Mouse (Mus musculus) hindbrain, embryonic 12.5 days (tissue): Measurements from ENCODE around the gene Dgkd. TPM values are rescaled to one million over a fixed set of nuclear protein-coding genes. Genes with fewer than 3 reads are reported as not detected.

Experiments
- ATAC-seq: fragments of 200-750 bp; cut with Nextera tagmentation; 2 replicates; pipeline ENCODE4 v1.8.0; 2017; ENCODE audit warnings: moderate TSS enrichment; ENCODE audit not compliant: low FRiP score
- H3K27ac ChIP-seq: fragments of 300-500 bp; sonication (generic); 2 replicates; pipeline ENCODE4 v1.5.1; 2016; ENCODE audit warnings: mild to moderate bottlenecking
- H3K27me3 ChIP-seq: fragments of 300-500 bp; sonication (generic); 2 replicates; pipeline ENCODE4 v1.6.1; 2016; ENCODE audit warnings: mild to moderate bottlenecking
- H3K36me3 ChIP-seq: fragments of 300-500 bp; sonication (generic); 2 replicates; pipeline ENCODE4 v1.6.1; 2016; ENCODE audit warnings: mild to moderate bottlenecking
- H3K4me1 ChIP-seq: fragments of 300-500 bp; sonication (generic); 2 replicates; pipeline ENCODE4 v1.6.1; 2016
- H3K4me2 ChIP-seq: fragments of 300-500 bp; sonication (generic); replicated peaks from 2 replicates; pipeline ENCODE4 v1.6.1; 2016; ENCODE audit warnings: mild to moderate bottlenecking
- H3K4me3 ChIP-seq: fragments of 300-500 bp; sonication (generic); 2 replicates; pipeline ENCODE4 v1.5.1; 2016; ENCODE audit warnings: mild to moderate bottlenecking
- H3K9ac ChIP-seq: fragments of 300-500 bp; sonication (generic); 2 replicates; pipeline ENCODE4 v1.6.1; 2016; ENCODE audit warnings: mild to moderate bottlenecking, moderate library complexity
- H3K9me3 ChIP-seq: fragments of 300-500 bp; sonication (generic); replicated peaks from 2 replicates; pipeline ENCODE4 v1.6.1; 2016; ENCODE audit warnings: mild to moderate bottlenecking
- WGBS: fragments of 180-500 bp; shearing (Covaris S2); methylation state at CpG from one replicate; pipeline ENCODE4 v1.1.7; 2016; 5-methylcytosine and 5-hydroxymethylcytosine counted together
- polyA plus RNA-seq: library from polyadenylated mRNA; unstranded; fragments of >200 nt; fragmentation: Nextera tagmentation; extraction: Ambion mirVana; gene quantifications from 2 replicates; pipeline ENCODE4 v1.2.1, GENCODE M21; 2016

The Dgkd gene
- polyA plus RNA-seq, 1 experiment from 2014 or later = 39.1 TPM

- Histone ChIP-seq H3K9me3 (no peaks in the 10 kb centered on the region), H3K4me1 (peaks cover 5% of the 10 kb centered on the region; the same call in 1 of the 2 replicates), H3K27me3 (no peaks in the 10 kb centered on the region), H3K4me2 (no peak overlapping the region), H3K9ac (no peak overlapping the region), H3K4me3 (no peak overlapping the region), H3K27ac (no peak overlapping the region), H3K36me3 (no peaks in the 10 kb centered on the region)
- ATAC-seq = no peak
Measured at GRCm38 (mm10) chr1:87873081-87873480, 20.0 kb downstream of the Dgkd start.

- H3K9ac ChIP-seq = no peak overlapping the region
- no peak overlapping the region for H3K4me2 ChIP-seq
- no peaks in the 10 kb centered on the region for H3K9me3 ChIP-seq
- H3K4me3 ChIP-seq = no peak overlapping the region
- H3K36me3 ChIP-seq = no peaks in the 10 kb centered on the region
- H3K27ac ChIP-seq = no peak overlapping the region
- H3K4me1 ChIP-seq = peaks cover 12% of the 10 kb centered on the region; the same call in 1 of the 2 replicates
- H3K27me3 ChIP-seq = no peaks in the 10 kb centered on the region
- 92% methylated on average over 1 of the region's 1 CpGs for WGBS
- ATAC-seq = no peak
Measured at GRCm38 (mm10) chr1:87876065-87876464, 23.0 kb downstream of the Dgkd start.

GRCm38 (mm10) chr1:87877552-87878283 lies 24.6 kb downstream of the Dgkd start:
- H3K4me3 ChIP-seq = no peak overlapping the region
- WGBS = 78% methylated on average over 9 of the region's 9 CpGs
- ATAC-seq = no peak
- H3K9ac ChIP-seq = no peak overlapping the region
- H3K9me3 ChIP-seq = no peaks in the 10 kb centered on the region
- no peak overlapping the region for H3K4me2 ChIP-seq
- peaks cover 12% of the 10 kb centered on the region; the same call in 1 of the 2 replicates for H3K4me1 ChIP-seq
- H3K36me3 ChIP-seq = no peaks in the 10 kb centered on the region
- no peak overlapping the region for H3K27ac ChIP-seq
- no peaks in the 10 kb centered on the region for H3K27me3 ChIP-seq

GRCm38 (mm10) chr1:87879034-87879433 lies 25.9 kb downstream of the Dgkd start:
- Histone ChIP-seq H3K4me2 (no peak overlapping the region), H3K9me3 (no peaks in the 10 kb centered on the region), H3K4me3 (no peak overlapping the region), H3K9ac (no peak overlapping the region), H3K27ac (no peak overlapping the region), H3K36me3 (0 out of 2 replicates have a peak, but pooled peaks cover 6% of the 10 kb centered on the region), H3K27me3 (no peaks in the 10 kb centered on the region), H3K4me1 (peaks cover 12% of the 10 kb centered on the region; the same call in 1 of the 2 replicates)
- ATAC-seq = no peak
- 90% methylated on average over 3 of the region's 3 CpGs for WGBS

- H3K27me3 ChIP-seq = no peaks in the 10 kb centered on the region
- H3K4me3 ChIP-seq = no peak overlapping the region
- WGBS = 72% methylated on average over 3 of the region's 3 CpGs
- H3K4me1 ChIP-seq = peaks cover 12% of the 10 kb centered on the region; the same call in 1 of the 2 replicates
- H3K9ac ChIP-seq = no peak overlapping the region
- no peak overlapping the region for H3K4me2 ChIP-seq
- H3K36me3 ChIP-seq = 0 out of 2 replicates have a peak, but pooled peaks cover 9% of the 10 kb centered on the region
- ATAC-seq = no peak
- no peaks in the 10 kb centered on the region for H3K9me3 ChIP-seq
- H3K27ac ChIP-seq = no peak overlapping the region; the same call in 1 of the 2 replicates
Measured at GRCm38 (mm10) chr1:87879494-87880325, 26.6 kb downstream of the Dgkd start.

- 90% methylated on average over 6 of the region's 6 CpGs for WGBS
- ATAC-seq = no peak
Measured at GRCm38 (mm10) chr1:87880326-87880627, 27.2 kb downstream of the Dgkd start.

GRCm38 (mm10) chr1:87880856-87881255 lies 27.8 kb downstream of the Dgkd start:
- Histone ChIP-seq H3K27ac (no peak overlapping the region), H3K4me2 (no peak overlapping the region), H3K9ac (no peak overlapping the region), H3K4me3 (no peak overlapping the region), H3K36me3 (0 out of 2 replicates have a peak, but pooled peaks cover 9% of the 10 kb centered on the region), H3K4me1 (peaks cover 12% of the 10 kb centered on the region; the same call in 1 of the 2 replicates), H3K27me3 (no peaks in the 10 kb centered on the region), H3K9me3 (no peaks in the 10 kb centered on the region)
- ATAC-seq = no peak
- 75% methylated on average over 2 of the region's 2 CpGs for WGBS

More at GRCm38 (mm10) chr1:87880326-87880627, 27.2 kb downstream of the Dgkd start:
- H3K9ac ChIP-seq = no peak overlapping the region
- H3K9me3 ChIP-seq = no peaks in the 10 kb centered on the region
- no peak overlapping the region for H3K4me2 ChIP-seq
- no peak overlapping the region; the same call in 1 of the 2 replicates for H3K27ac ChIP-seq
- peaks cover 12% of the 10 kb centered on the region; the same call in 1 of the 2 replicates for H3K4me1 ChIP-seq
- no peaks in the 10 kb centered on the region for H3K27me3 ChIP-seq
- H3K36me3 ChIP-seq = 0 out of 2 replicates have a peak, but pooled peaks cover 9% of the 10 kb centered on the region
- no peak overlapping the region for H3K4me3 ChIP-seq

GRCm38 (mm10) chr1:87881726-87882125 lies 28.6 kb downstream of the Dgkd start:
- H3K27me3 ChIP-seq = no peaks in the 10 kb centered on the region
- ATAC-seq = no peak
- H3K9me3 ChIP-seq = no peaks in the 10 kb centered on the region
- no peak overlapping the region for H3K4me3 ChIP-seq
- WGBS = 89% methylated on average over 4 of the region's 4 CpGs
- no peak overlapping the region for H3K4me2 ChIP-seq
- no peak overlapping the region for H3K9ac ChIP-seq
- peaks cover 12% of the 10 kb centered on the region; the same call in 1 of the 2 replicates for H3K4me1 ChIP-seq
- 0 out of 2 replicates have a peak, but pooled peaks cover 9% of the 10 kb centered on the region for H3K36me3 ChIP-seq
- H3K27ac ChIP-seq = no peak overlapping the region

GRCm38 (mm10) chr1:87882554-87882953 lies 29.5 kb downstream of the Dgkd start:
- Histone ChIP-seq H3K9me3 (no peaks in the 10 kb centered on the region), H3K27me3 (no peaks in the 10 kb centered on the region), H3K36me3 (0 out of 2 replicates have a peak, but pooled peaks cover 9% of the 10 kb centered on the region), H3K4me2 (no peak overlapping the region), H3K4me1 (peaks cover 9% of the 10 kb centered on the region; the same call in 1 of the 2 replicates), H3K9ac (no peak overlapping the region), H3K4me3 (no peak overlapping the region), H3K27ac (no peak overlapping the region)
- no peak for ATAC-seq

- Histone ChIP-seq H3K36me3 (no peaks in the 10 kb centered on the region), H3K4me1 (no peaks in the 10 kb centered on the region), H3K4me2 (no peak overlapping the region), H3K9me3 (no peaks in the 10 kb centered on the region), H3K9ac (no peak overlapping the region), H3K4me3 (no peak overlapping the region), H3K27me3 (no peaks in the 10 kb centered on the region), H3K27ac (no peak overlapping the region)
- ATAC-seq = no peak
- 84% methylated on average over 1 of the region's 1 CpGs for WGBS
Measured at GRCm38 (mm10) chr1:87890960-87891359, 37.9 kb downstream of the Dgkd start.

GRCm38 (mm10) chr1:87891634-87892033 lies 38.5 kb downstream of the Dgkd start:
- no peaks in the 10 kb centered on the region for H3K27me3 ChIP-seq
- no peak for ATAC-seq
- no peaks in the 10 kb centered on the region for H3K9me3 ChIP-seq
- no peaks in the 10 kb centered on the region for H3K36me3 ChIP-seq
- no peak overlapping the region for H3K4me2 ChIP-seq
- H3K4me3 ChIP-seq = no peak overlapping the region
- H3K4me1 ChIP-seq = no peaks in the 10 kb centered on the region
- WGBS = 91% methylated on average over 4 of the region's 4 CpGs
- no peak overlapping the region for H3K27ac ChIP-seq
- H3K9ac ChIP-seq = no peak overlapping the region

- Histone ChIP-seq H3K4me1 (no peaks in the 10 kb centered on the region), H3K27me3 (no peaks in the 10 kb centered on the region), H3K4me3 (no peak overlapping the region), H3K9ac (no peak overlapping the region), H3K9me3 (no peaks in the 10 kb centered on the region), H3K27ac (no peak overlapping the region), H3K36me3 (no peaks in the 10 kb centered on the region), H3K4me2 (no peak overlapping the region)
- no peak for ATAC-seq
- 71% methylated on average over 2 of the region's 2 CpGs for WGBS
Measured at GRCm38 (mm10) chr1:87892499-87892898, 39.4 kb downstream of the Dgkd start.
